Mouse (Mus musculus): Measurements from ENCODE around the gene Sppl3.

Gene Sppl3

GRCm38 (mm10) chr5:115010577-115011216, at the start of gene Sppl3:
Sppl3 (plus strand) TSS chr5:115011137.
- DNase-seq (ENCODE audit: inconsistent age in 2 of 2, low spot score in 1 of 2), result peak; percentile 95 to 98

- no peak for DNase-seq (ENCODE audit: inconsistent age in 2 of 2, low spot score in 1 of 2)
Measured at GRCm38 (mm10) chr5:114961590-114962360, 49.2 kb upstream of the Sppl3 start.

GRCm38 (mm10) chr5:114964315-114964966, 46.5 kb upstream of the Sppl3 start:
- no peak for DNase-seq (ENCODE audit: inconsistent age in 2 of 2, low spot score in 1 of 2)

GRCm38 (mm10) chr5:114964967-114965898, 45.7 kb upstream of the Sppl3 start:
- no peak for DNase-seq (ENCODE audit: inconsistent age in 2 of 2, low spot score in 1 of 2)

- DNase-seq (ENCODE audit: inconsistent age in 2 of 2, low spot score in 1 of 2), result no peak
Measured at GRCm38 (mm10) chr5:114967523-114968268, 43.2 kb upstream of the Sppl3 start.

GRCm38 (mm10) chr5:114968651-114969050, 42.3 kb upstream of the Sppl3 start:
- no peak for DNase-seq (ENCODE audit: inconsistent age in 2 of 2, low spot score in 1 of 2)

- no peak for DNase-seq (ENCODE audit: inconsistent age in 2 of 2, low spot score in 1 of 2)
Measured at GRCm38 (mm10) chr5:114969064-114969463, 41.9 kb upstream of the Sppl3 start.

GRCm38 (mm10) chr5:114969609-114970215, 41.2 kb upstream of the Sppl3 start:
- no peak for DNase-seq (ENCODE audit: inconsistent age in 2 of 2, low spot score in 1 of 2)

GRCm38 (mm10) chr5:114970824-114971227, 40.1 kb upstream of the Sppl3 start, which contains the start of gene Hnf1a:
Hnf1a (minus strand) TSS chr5:114971094.
- DNase-seq (ENCODE audit: inconsistent age in 2 of 2, low spot score in 1 of 2), result no peak

GRCm38 (mm10) chr5:114972201-114972600, 38.7 kb upstream of the Sppl3 start:
- DNase-seq (ENCODE audit: inconsistent age in 2 of 2, low spot score in 1 of 2), result no peak

GRCm38 (mm10) chr5:114973131-114973530, 37.8 kb upstream of the Sppl3 start:
- no peak for DNase-seq (ENCODE audit: inconsistent age in 2 of 2, low spot score in 1 of 2)

GRCm38 (mm10) chr5:114976935-114977334, 34.0 kb upstream of the Sppl3 start:
- DNase-seq (ENCODE audit: inconsistent age in 2 of 2, low spot score in 1 of 2), result no peak

- DNase-seq (ENCODE audit: inconsistent age in 2 of 2, low spot score in 1 of 2), result peak in 1 of 2 experiments; percentile 37
Measured at GRCm38 (mm10) chr5:114978473-114978872, 32.5 kb upstream of the Sppl3 start.

GRCm38 (mm10) chr5:114978888-114979249, 32.1 kb upstream of the Sppl3 start:
- no peak for DNase-seq (ENCODE audit: inconsistent age in 2 of 2, low spot score in 1 of 2)

- peak; percentile 76 to 93 for DNase-seq (ENCODE audit: inconsistent age in 2 of 2, low spot score in 1 of 2)
Measured at GRCm38 (mm10) chr5:114979250-114980121, 31.5 kb upstream of the Sppl3 start.

GRCm38 (mm10) chr5:114980122-114980748, 30.7 kb upstream of the Sppl3 start:
- DNase-seq (ENCODE audit: inconsistent age in 2 of 2, low spot score in 1 of 2), result no peak

- no peak for DNase-seq (ENCODE audit: inconsistent age in 2 of 2, low spot score in 1 of 2)
Measured at GRCm38 (mm10) chr5:114982001-114982400, 28.9 kb upstream of the Sppl3 start.

- DNase-seq (ENCODE audit: inconsistent age in 2 of 2, low spot score in 1 of 2), result no peak
Measured at GRCm38 (mm10) chr5:114985074-114985473, 25.9 kb upstream of the Sppl3 start.
